Mouse (Mus musculus): ENCODE measurements at regions not wholly inside any gene's neighbourhood (a gene's known extent, or its start where the extent isn't known, plus 50 kb on each side); places are given as distances from the start of the nearest gene placed in this dataset.
A peak's percentile ranks its signal among the peaks of the same experiment; 100 is the strongest.

DNA sequence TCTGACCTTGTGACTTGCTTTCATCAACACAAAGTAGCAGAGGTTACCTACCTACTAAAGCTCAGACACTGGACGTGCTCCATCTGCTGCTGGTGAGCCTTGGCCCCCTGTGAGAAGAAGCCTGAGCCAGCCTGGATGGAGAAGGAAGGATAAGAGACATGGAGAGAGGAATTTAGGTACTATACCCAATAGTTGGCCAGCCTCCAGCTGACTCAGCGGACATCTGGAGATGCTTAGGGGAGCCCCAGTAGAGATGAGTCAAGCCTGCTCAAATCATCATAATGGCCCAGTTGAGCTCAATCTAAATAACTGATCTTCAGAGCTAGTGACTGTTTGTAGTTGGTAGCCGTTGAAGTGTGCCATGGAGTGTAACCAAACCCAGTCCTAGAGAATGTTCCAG is 53.7 kb upstream of the Ripply2 start:
- peak; percentile 2 for DNase-seq (ENCODE audit: low spot score)

DNA sequence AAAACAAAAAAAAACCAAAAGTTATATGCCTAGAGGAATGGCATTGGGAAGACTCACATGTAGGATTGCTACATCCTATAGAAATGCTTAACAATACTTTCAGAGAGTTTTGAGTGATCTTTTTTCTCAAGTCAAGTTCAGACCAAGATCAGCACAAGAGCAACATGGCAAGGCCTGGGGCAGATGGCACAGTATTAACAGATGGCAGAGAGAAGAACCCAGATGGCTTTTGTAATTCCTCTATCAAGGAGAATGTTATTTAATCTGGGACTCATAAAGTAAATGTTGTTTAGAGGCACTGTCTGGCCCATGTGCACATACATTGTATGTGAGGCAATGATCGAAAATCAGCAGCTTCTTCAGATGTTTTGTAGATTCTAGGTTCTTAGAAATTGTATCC is 58.3 kb upstream of the Ripply2 start:
- DNase-seq (ENCODE audit: low spot score), result peak; percentile 1

DNA sequence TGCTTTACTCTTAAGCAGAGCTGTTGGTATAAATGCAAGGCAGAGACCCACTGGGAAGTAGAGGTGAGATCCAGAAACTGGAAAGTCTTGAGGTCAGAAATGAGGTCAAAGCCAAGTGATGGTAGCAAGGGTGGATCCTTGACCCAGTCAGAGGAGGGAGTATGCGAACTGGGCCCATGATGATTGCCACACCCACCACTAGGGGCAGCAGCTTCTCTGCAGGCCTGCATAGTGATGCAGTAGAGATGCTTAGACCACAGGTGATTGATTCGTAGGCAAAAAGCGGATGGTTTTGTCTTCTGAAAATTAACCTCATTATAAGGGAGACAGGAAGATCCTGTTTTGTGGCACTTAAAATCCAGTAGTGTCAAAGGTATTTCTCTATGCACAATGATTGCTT is 59.6 kb upstream of the Ripply2 start:
- DNase-seq (ENCODE audit: low spot score), result peak; percentile 16

DNA sequence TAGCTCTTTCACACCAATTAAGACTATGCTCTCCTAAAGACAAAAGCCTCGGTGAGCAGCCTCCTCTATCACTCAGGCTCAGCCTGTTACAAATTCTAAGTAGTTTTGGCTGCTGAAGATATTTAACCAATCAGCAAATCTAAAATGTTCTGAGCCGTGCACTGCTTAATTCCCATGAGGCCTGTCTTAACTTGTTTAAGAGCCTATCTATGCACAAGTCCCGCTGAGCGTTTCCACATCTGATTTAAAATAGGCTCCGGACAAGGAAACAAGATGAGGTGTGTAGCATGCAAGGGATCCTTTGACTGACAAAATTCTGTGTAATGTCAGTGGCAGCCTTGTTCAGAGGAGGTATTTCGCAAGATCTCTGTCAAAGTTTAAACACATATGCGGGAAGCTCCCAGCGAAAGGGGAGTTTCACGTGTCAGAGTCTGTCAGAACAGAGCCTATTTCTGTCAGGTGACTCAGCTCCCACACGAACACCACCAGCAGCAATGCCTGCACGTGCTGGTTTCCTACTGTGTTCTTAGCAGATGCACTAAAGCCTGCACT is 63.3 kb upstream of the Ripply2 start:
- DNase-seq (ENCODE audit: low spot score), result peak; percentile 8

DNA sequence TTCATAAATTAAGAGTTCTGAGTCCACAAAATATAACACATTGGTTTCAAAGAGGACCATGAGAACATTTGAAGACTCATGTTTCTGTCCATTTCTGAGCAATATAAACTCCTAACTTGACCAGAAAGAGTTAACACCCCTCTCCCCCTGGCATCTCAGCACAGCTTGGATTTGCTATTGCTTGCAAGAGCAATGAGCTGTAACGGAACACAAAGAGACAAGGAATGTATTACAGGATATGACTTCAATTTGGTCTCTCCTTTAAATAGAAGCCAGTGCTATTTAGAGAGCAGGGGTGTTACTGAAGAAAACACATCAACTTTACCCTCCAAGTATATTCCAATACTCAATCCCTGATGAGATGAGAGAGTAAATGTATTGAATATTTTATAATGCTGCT is 65.5 kb upstream of the Ripply2 start:
- DNase-seq (ENCODE audit: low spot score), result peak; percentile 25

DNA sequence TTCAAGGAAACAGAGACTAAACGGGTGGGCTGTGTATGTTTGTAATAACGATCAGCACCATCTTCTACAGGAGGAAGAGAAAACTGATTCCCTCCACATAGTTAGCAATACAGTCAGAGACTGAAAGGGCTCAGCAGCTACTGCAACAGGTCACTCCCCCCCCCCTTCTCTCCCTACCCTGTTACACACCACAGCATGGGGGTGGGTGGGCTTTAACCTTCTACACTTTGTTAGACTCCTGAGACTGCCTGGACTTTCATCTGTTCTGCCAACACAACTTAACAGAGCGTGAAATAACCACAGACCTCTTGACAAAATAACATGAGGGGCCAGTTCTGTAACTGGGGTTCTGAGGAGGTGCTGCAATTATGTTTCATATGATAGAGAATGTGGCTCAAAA is 50.7 kb upstream of the Snap91 start:
- no peak for DNase-seq (ENCODE audit: low spot score)
